Mouse (Mus musculus): Measurements from ENCODE around the gene Sgcg.

The Sgcg gene

GRCm38 (mm10) chr14:61232016-61232568, 26.2 kb downstream of the Sgcg start:
- DNase-seq, result no peak

DNA sequence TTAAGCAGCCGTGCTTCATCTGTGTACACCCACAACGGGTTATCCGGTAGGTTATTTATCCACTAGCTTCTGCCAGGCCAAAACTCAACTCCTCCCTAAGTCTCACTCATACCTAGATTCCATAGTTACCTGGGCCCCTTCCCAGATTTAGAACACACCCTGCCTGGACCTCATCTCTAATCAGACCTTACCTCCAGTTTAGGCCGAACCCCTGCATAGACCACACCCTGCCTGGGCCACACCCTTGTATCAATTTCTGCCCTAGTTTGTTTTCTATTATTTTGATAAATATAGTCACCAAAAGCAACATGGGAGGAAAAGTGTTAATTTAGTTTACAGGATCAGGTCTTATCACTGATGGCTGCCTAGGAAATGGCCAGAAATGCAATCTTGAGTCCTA, 28.1 kb downstream of the Sgcg start:
- no peak for DNase-seq

DNA sequence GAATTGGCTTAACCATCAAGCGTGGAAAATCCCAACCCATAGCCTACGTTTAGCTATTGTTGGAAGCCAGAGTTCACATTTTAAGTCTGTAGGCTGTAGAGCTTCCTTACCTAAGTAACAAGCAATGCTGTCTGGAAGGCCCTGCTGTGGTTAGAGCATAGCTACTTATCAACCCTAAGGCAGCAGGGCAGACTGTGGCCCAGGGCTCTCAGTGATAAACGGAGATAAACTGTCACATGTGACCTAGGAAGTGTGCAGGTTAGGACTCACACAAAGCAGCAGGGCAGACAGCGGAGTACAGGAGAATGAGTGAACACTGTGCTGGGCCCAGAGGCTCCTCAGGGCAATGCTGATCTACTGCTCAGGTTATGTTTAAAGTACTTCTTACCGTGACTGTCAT, 28.5 kb downstream of the Sgcg start:
- DNase-seq, result no peak

- no peak for DNase-seq
These were observed 32.1 kb downstream of the Sgcg start for GRCm38 (mm10) chr14:61226151-61226550.

DNA sequence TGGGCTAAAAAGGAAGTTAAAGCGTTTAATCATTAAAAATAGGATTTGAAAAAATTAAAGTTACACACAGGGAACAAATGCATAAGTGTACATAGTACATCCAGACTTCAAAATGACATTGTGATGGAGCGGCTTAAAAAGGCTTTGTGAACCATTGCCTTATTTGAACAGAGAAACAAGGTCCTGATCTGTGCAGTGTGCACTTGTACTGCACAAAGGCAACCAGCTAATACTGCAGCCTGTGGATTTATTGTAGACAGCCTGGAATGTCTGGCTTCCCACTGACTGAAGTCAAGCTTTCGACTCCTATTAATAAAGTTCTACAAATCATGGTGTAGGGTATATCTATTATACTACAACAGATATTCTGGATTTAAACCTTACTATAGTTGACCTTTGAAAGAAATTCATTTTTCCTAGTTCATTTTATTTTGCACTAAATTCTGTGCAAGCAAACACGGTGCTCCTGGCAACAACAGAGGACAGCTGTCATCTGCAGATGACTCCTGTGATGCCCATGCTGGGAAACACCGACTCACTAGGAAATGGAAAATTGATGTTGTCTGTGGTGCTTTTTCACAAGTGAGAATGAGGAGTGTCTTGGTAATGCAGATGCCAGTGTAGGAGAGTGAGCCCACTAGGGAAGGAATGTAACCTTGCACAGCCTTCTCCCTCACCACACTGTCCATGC, 33.8 kb downstream of the Sgcg start:
- no peak for DNase-seq

DNA sequence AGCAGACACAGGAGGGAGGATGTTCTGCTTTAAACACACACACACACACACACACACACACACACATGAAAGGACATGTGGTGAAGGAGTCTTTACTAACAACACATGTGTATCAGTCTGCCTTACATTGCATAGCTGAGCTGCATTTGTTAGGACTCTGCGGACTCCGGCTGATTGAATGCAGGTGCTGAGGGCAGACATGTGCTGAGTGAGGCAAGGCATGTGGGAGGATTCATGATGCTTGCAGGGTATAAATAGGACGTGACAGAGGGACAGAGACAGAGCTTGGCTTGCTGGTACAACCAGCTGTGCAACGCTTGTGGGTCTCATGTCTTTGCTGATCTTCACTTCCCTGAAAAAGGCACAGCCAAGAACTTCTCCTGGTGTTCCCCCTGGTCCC, 34.5 kb downstream of the Sgcg start:
- DNase-seq, result no peak

DNA sequence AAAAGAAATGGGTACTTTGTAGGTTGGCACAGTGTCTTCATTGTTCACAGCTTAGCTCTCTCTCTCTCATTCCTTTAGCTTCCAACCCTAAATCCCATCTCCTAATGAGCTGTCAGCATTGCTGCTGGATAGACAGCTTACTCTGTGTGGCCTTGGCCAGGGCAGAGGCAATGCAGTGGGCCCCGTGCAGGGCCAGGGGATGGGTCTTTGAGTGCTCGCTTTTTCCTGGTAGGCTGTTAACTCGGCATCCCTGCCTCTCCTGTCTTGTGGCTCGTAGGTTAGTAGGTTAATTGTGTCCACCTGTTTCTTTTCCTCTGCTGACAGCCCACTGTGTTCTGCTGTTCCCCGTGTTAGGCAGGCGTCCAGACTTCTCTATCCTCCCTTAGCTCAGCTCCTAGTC, 35.8 kb downstream of the Sgcg start:
- DNase-seq, result no peak

DNA sequence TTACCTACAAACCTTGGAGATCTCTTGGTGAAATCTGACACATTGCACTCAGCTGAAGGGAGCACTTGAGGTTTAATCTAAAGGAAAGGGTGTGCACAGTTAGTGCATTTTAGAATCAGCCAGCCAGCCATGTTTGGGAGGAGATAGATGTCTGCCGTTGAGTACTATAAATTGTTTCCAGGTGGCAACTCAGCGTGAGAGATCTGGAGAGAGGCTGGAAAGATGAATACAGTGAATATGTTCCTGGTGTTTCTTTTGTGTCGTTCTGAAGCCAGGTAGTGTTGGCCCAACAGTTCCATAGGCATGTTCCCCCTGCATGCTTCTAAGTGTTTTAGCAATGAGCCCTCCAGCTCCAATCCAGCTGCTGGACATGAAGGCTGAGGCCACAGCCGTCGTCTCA, 37.1 kb downstream of the Sgcg start:
- DNase-seq, result no peak

DNA sequence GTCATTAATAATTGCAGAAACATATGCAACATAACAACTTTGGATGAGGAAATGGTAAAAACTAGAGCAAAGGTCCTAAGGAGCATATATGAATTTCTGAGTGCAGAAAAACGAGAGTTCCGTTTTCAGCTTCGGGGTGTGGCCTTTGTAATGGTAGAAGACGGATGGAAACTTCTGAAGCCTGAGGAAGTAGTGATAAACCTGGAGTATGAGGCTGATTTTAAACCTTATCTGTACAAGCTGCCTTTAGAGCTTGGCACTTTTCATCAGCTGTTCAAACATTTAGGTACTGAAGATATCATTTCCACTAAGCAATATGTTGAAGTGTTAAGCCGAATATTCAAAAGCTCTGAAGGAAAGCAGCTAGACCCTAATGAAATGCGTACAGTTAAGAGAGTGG, 46.5 kb downstream of the Sgcg start:
- DNase-seq, result no peak

DNA sequence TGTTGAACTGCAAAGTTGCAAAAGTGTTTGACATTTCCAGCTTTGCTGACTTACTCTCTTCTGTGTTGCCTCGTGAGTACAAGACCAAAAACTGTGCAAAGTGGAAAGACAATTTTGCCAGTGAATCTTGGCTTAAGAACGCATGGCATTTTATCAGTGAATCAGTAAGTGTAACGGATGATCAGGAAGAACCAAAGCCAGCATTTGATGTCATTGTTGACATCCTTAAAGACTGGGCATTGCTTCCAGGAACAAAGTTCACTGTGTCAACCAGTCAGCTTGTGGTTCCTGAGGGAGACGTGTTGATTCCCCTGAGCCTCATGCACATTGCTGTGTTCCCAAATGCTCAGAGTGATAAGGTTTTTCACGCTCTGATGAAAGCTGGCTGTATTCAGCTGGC, 48.2 kb downstream of the Sgcg start:
- DNase-seq, result no peak

GRCm38 (mm10) chr14:61194416-61194815, 63.9 kb downstream of the Sgcg start:
- no peak for DNase-seq

- no peak for DNase-seq
These were observed 66.0 kb downstream of the Sgcg start for GRCm38 (mm10) chr14:61192326-61192725.

GRCm38 (mm10) chr14:61191904-61192303, 66.4 kb downstream of the Sgcg start:
- DNase-seq, result no peak

- DNase-seq, result peak; percentile 69 to 78
These were observed 85.1 kb downstream of the Sgcg start for GRCm38 (mm10) chr14:61173229-61173628.

- DNase-seq, result peak; percentile 100
These were observed 85.6 kb downstream of the Sgcg start for GRCm38 (mm10) chr14:61172548-61173158.

- DNase-seq, result peak; percentile 31 to 38
These were observed 86.9 kb downstream of the Sgcg start for GRCm38 (mm10) chr14:61171261-61171970.
